Mouse (Mus musculus) T-helper 2 cell (primary cell): ENCODE measurements around the gene Eef1g.

ENCODE experiments used
- in situ Hi-C: fragments of 300-600 bp; cut with MboI, MseI; formaldehyde crosslinking; loops from one replicate; pipeline ENCODE4 v1.15.1; 2025; ENCODE audit warnings: high pct_unique_total_duplicates

The Eef1g gene

GRCm38 (mm10) chr19:8966590-8967372 is at the start of gene Eef1g:
Gene Eef1g, plus strand, starts transcription at chr19:8967041.
- in situ Hi-C loops, result no loop called here

GRCm38 (mm10) chr19:8919000-8919399 is 47.8 kb upstream of the Eef1g start:
- in situ Hi-C loops, result no loop called here

GRCm38 (mm10) chr19:8919684-8920072 is 47.2 kb upstream of the Eef1g start:
- in situ Hi-C loops, result no loop called here

- in situ Hi-C loops, result no loop called here
These were observed 46.6 kb upstream of the Eef1g start, which contains the start of gene B3gat3 for GRCm38 (mm10) chr19:8920073-8920736. Gene B3gat3, plus strand, starts transcription at chr19:8920374.

- in situ Hi-C loops, result no loop called here
These were observed 46.0 kb upstream of the Eef1g start for GRCm38 (mm10) chr19:8920836-8921291.

- in situ Hi-C loops, result no loop called here
These were observed 45.1 kb upstream of the Eef1g start for GRCm38 (mm10) chr19:8921741-8922140.

GRCm38 (mm10) chr19:8926766-8927165 is 40.1 kb upstream of the Eef1g start:
- in situ Hi-C loops, result no loop called here

GRCm38 (mm10) chr19:8927891-8928525 is 38.8 kb upstream of the Eef1g start:
- in situ Hi-C loops, result no loop called here

- in situ Hi-C loops, result no loop called here
These were observed 38.1 kb upstream of the Eef1g start for GRCm38 (mm10) chr19:8928689-8929223.

- in situ Hi-C loops, result no loop called here
These were observed 37.4 kb upstream of the Eef1g start, which contains the start of the genes Rom1 and Eml3 for GRCm38 (mm10) chr19:8929224-8930088. Gene Rom1, minus strand, starts transcription at chr19:8929356. Gene Eml3, plus strand, starts transcription at chr19:8929552.

- in situ Hi-C loops, result no loop called here
These were observed 36.7 kb upstream of the Eef1g start for GRCm38 (mm10) chr19:8930117-8930516.

- in situ Hi-C loops, result no loop called here
These were observed 36.1 kb upstream of the Eef1g start for GRCm38 (mm10) chr19:8930771-8931170.

- in situ Hi-C loops, result no loop called here
These were observed 30.1 kb upstream of the Eef1g start for GRCm38 (mm10) chr19:8936736-8937135.

- in situ Hi-C loops, result loop anchor here (5.0 kb wide), 1 partner anchor 43 kb away; the partner anchor contains the start of gene Ganab
These were observed 26.2 kb upstream of the Eef1g start for GRCm38 (mm10) chr19:8940526-8941133.

GRCm38 (mm10) chr19:8941136-8941514 is 25.7 kb upstream of the Eef1g start:
- in situ Hi-C loops, result loop anchor here (5.0 kb wide), 1 partner anchor 44 kb away; the partner anchor contains the start of gene Ganab

GRCm38 (mm10) chr19:8941515-8942217 is 25.2 kb upstream of the Eef1g start, which contains the start of gene Mta2:
Gene Mta2, plus strand, starts transcription at chr19:8941875.
- in situ Hi-C loops, result loop anchor here (5.0 kb wide), 1 partner anchor 44 kb away; the partner anchor contains the start of gene Ganab

GRCm38 (mm10) chr19:8942276-8942964 is 24.4 kb upstream of the Eef1g start:
- in situ Hi-C loops, result loop anchor here (5.0 kb wide), 1 partner anchor 45 kb away; the partner anchor contains the start of gene Ganab

- in situ Hi-C loops, result loop anchor here (5.0 kb wide), 1 partner anchor 46 kb away; the partner anchor contains the start of gene Ganab
These were observed 23.8 kb upstream of the Eef1g start for GRCm38 (mm10) chr19:8943047-8943446.

- in situ Hi-C loops, result loop anchor here (5.0 kb wide), 1 partner anchor 47 kb away; the partner anchor contains the start of gene Ganab
These were observed 22.8 kb upstream of the Eef1g start for GRCm38 (mm10) chr19:8944062-8944461.
